Mouse (Mus musculus) heart, adult 2 months (tissue): ENCODE results near the gene Erich6b.

Source experiments
- CTCF ChIP-seq: fragments of 200-600 bp; IDR thresholded peaks from 2 replicates; pipeline ENCODE4 v1.8.1; 2022; ENCODE audit warnings: antibody characterized with exemption, mild to moderate bottlenecking, moderate library complexity
- EP300 ChIP-seq: fragments of 200-500 bp; IDR thresholded peaks from 2 replicates; pipeline ENCODE4 v1.6.1; 2011; ENCODE audit warnings: low read depth, low read length, control low read depth; ENCODE audit not compliant: insufficient read depth

DNA sequence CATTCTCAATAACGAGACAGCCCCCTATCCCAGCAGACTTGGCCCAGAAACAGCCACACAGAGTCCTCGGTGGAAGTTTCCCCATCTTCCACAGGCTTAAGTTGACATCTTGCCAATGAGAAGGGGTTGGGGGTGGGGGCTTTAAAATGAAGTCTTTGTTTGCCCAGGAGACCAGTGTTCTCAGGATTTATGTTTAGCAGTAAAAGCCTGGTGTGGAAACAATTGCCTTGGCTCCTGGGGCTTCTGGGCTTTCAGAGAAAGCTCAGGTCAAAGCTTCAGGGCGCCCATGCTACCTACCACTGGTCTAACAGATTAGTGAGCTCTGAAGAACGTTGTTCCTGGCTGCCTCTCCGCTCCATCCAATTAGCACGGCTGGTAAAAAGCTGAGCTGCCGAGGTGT is 6.0 kb upstream of the Erich6b start:
- no peak for TF ChIP-seq CTCF
- no peak for TF ChIP-seq EP300
